Mouse (Mus musculus): Measurements from ENCODE around the gene Lrmda.
A peak's percentile ranks its signal among the peaks of the same experiment; 100 is the strongest.

The Lrmda gene

GRCm38 (mm10) chr14:22673581-22673980 is 654.1 kb downstream of the Lrmda start:
- no peak for DNase-seq

GRCm38 (mm10) chr14:22679008-22679704 is 659.6 kb downstream of the Lrmda start:
- no peak for DNase-seq

GRCm38 (mm10) chr14:22679705-22680643 is 660.5 kb downstream of the Lrmda start:
- DNase-seq: peak; percentile 16 to 20

- no peak for DNase-seq
Observed at GRCm38 (mm10) chr14:22686886-22687285, 667.4 kb downstream of the Lrmda start.

GRCm38 (mm10) chr14:22688399-22688798 is 668.9 kb downstream of the Lrmda start:
- DNase-seq: no peak

- no peak for DNase-seq
Observed at GRCm38 (mm10) chr14:22695448-22695847, 675.9 kb downstream of the Lrmda start.

GRCm38 (mm10) chr14:22695931-22696365 is 676.4 kb downstream of the Lrmda start:
- DNase-seq: no peak

- no peak for DNase-seq
Observed at GRCm38 (mm10) chr14:22700236-22700635, 680.7 kb downstream of the Lrmda start.

- DNase-seq: no peak
Observed at GRCm38 (mm10) chr14:22700690-22701089, 681.2 kb downstream of the Lrmda start.

- DNase-seq: no peak
Observed at GRCm38 (mm10) chr14:22707958-22708701, 688.6 kb downstream of the Lrmda start.

GRCm38 (mm10) chr14:22710071-22710661 is 690.7 kb downstream of the Lrmda start:
- DNase-seq: no peak

GRCm38 (mm10) chr14:22712388-22712787 is 692.9 kb downstream of the Lrmda start:
- DNase-seq: no peak

- peak in 1 of 2 experiments; percentile 42 for DNase-seq
Observed at GRCm38 (mm10) chr14:22715581-22716378, 696.3 kb downstream of the Lrmda start.

- DNase-seq: no peak
Observed at GRCm38 (mm10) chr14:22719968-22720367, 700.5 kb downstream of the Lrmda start.

- DNase-seq: no peak
Observed at GRCm38 (mm10) chr14:22721845-22722244, 702.3 kb downstream of the Lrmda start.

- DNase-seq: no peak
Observed at GRCm38 (mm10) chr14:22727548-22727947, 708.0 kb downstream of the Lrmda start.

GRCm38 (mm10) chr14:22728611-22729223 is 709.2 kb downstream of the Lrmda start:
- DNase-seq: no peak

- DNase-seq: no peak
Observed at GRCm38 (mm10) chr14:22738603-22739002, 719.1 kb downstream of the Lrmda start.

GRCm38 (mm10) chr14:22742527-22742926 is 723.0 kb downstream of the Lrmda start:
- DNase-seq: no peak

GRCm38 (mm10) chr14:22743264-22743663 is 723.8 kb downstream of the Lrmda start:
- no peak for DNase-seq

- DNase-seq: no peak
Observed at GRCm38 (mm10) chr14:22744701-22745100, 725.2 kb downstream of the Lrmda start.
